Mouse (Mus musculus): ENCODE data around the gene Hist1h2ao. TPM values are rescaled to one million over a fixed set of nuclear protein-coding genes. Genes with fewer than 3 reads are reported as not detected.
A peak's percentile ranks its signal among the peaks of the same experiment; 100 is the strongest.
"Not testable (repeated sequence)": the region's sequence is repeated elsewhere in the genome, so short reads cannot be mapped to it uniquely, and the experiment has no call there.

The Hist1h2ao gene
- total RNA-seq, 1 experiment from 2014 or later, result 626 TPM

DNA sequence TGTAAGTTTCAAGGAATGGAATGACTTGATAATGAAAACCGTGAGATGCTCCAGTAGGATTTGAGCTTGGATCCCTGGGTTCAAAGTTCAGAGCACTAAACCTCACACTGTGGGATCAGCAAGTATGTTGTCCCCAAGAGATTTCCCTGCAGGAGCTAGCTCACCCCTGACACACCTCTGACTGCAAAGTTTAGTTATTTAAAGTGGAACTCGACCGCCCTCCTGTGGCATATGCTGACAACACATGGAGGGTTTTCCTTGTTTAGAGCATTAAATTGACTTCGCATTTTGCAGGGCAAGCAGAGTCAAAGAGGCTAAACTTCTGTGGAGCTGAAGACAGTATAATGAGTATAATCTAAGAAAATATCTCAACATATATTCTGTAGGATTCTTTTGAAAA, 7.2 kb upstream of the Hist1h2ao start:
- peak; percentile 94 for ATAC-seq (replicated peaks; ENCODE audit: low read depth, poor library complexity, severe bottlenecking)

DNA sequence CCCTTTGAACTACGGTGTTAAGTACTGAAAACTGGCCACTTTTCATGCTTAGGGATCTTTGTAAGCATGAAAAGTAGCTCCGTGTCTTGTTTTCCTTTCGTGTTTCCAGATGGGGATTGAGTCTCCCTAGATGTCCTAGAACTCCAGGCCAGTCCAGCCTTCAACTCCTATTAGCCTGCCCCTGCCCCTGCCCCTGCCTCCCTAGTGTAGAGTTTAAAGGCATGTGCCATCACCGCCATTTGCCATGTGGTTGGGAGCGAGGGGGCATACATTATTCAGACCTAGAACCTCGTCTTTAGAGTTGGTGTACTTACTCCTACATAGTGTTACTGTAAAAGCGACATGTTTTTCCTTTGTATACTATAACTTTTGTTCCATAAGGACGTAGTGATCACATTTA, 809 bp downstream of the Hist1h2ao start:
- peak; percentile 16 for ATAC-seq (replicated peaks; ENCODE audit: low read depth, poor library complexity, severe bottlenecking)

DNA sequence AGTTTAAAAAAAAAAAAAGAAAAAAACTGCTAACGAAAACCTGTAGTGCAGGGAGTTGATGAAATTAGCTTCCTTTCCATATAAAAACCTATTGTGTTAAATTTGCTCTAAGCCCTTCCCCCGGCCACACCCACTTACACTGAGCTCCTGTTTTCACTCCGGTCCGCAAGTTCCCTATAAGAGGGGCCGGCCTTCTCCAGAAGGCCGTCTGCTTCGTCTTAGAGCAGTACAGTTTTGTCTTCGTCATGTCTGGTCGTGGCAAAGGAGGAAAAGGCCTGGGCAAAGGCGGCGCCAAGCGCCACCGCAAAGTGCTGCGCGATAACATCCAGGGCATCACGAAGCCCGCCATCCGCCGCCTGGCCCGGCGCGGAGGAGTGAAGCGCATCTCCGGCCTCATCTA, 1.3 kb downstream of the Hist1h2ao start, which contains the start of gene Hist1h4m:
Gene Hist1h4m, plus strand, starts transcription at position 208 of the 400 bp plus-strand sequence.
- ATAC-seq (replicated peaks; ENCODE audit: low read depth, poor library complexity, severe bottlenecking), result peak; percentile 52

DNA sequence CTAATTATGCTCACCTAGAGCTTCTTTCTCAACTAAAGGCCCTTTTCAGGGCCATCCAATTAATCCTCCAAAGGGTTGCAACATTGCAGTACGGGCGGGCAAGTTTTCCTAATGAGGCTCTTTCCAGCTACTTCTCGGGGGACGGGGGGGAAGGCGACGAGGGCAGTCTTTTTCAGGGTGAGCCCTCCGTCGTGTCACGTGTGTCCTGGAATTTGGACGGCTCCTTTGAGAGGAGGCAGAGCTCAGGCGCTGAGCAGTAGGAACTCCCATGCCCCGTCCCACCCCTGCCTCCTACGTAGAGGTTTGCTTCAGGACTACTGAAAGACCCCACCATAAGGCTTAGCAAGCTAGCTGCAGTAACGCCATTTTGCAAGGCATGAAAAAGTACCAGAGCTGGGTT, 1.8 kb downstream of the Hist1h2ao start:
- ATAC-seq (replicated peaks; ENCODE audit: low read depth, poor library complexity, severe bottlenecking), result peak; percentile 36

DNA sequence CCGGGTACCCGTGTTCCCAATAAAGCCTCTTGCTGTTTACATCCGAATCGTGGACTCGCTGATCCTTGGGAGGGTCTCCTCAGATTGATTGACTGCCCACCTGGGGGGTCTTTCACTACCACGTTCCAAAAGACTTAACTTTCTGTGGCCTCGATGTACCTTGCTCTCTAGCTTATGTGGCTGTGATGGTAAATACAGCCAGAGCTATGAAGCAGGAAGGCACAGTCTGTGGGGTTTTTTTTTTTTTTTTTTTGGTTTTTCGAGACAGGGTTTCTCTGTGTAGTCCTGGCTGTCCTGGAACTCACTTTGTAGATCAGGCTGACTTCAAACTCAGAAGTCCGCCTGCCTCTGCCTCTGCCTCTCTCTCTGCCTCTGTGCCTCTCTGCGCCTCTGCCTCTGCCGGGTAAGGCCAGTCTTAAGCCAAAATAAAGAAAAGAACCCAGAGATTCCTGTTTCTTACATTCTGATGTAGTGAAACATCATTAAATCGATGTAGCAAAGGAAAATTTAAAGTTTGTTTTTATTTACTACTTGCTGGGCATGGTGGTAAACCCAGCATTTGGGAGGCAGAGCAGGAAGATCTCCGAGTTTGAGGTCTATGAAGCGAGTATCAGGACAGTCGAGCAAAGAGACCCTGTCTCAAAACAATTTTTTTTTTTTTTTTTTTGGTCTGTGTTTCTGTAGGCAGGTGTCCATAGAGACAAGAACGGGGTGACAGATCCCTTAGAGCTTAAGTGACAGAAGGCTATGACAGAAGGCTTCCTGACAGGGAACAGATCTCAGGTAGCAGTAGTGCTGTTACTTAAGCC, 10.0 kb downstream of the Hist1h2ao start:
- ATAC-seq (replicated peaks; ENCODE audit: low read depth, poor library complexity, severe bottlenecking), result peak; percentile 76

DNA sequence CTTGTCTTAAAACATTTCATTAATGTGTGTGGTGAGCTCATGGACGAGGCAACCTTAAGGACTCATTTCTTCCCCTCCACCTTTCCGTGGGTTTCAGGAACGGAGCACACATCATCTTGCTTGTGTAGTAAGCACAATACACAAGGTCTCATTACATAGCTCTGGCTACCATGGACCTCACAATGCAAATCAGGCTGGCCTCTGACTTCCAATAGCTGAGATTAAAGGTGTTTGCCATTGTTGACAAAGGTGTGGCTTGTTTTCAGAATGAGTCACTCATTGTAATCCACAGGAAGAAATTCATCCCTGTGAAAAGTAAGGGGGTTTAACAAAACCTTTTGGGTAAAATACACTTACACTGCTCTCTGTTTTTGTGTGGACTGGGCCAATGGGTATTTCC, 18.2 kb downstream of the Hist1h2ao start:
- no peak for ATAC-seq (replicated peaks; ENCODE audit: low read depth, poor library complexity, severe bottlenecking)

DNA sequence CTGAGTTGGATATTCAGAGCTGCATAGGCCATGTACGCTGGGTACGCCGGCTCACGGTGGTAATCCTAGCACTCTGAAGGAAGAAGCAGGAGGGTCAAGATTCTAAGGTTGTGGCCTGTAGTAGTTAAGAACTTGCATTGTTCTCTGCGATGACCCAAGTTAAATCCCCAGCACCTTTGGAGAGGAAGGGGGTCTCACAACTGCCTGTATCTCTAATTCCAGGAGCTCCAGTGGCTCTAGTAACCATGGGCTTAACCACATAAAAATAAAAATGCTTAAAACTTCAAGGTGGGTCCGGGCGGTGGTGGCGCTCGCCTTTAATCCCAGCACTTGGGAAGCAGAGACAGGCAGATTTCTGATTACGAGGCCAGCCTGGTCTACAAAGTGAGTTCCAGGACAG, 20.1 kb downstream of the Hist1h2ao start:
- ATAC-seq (replicated peaks; ENCODE audit: low read depth, poor library complexity, severe bottlenecking), result no peak

DNA sequence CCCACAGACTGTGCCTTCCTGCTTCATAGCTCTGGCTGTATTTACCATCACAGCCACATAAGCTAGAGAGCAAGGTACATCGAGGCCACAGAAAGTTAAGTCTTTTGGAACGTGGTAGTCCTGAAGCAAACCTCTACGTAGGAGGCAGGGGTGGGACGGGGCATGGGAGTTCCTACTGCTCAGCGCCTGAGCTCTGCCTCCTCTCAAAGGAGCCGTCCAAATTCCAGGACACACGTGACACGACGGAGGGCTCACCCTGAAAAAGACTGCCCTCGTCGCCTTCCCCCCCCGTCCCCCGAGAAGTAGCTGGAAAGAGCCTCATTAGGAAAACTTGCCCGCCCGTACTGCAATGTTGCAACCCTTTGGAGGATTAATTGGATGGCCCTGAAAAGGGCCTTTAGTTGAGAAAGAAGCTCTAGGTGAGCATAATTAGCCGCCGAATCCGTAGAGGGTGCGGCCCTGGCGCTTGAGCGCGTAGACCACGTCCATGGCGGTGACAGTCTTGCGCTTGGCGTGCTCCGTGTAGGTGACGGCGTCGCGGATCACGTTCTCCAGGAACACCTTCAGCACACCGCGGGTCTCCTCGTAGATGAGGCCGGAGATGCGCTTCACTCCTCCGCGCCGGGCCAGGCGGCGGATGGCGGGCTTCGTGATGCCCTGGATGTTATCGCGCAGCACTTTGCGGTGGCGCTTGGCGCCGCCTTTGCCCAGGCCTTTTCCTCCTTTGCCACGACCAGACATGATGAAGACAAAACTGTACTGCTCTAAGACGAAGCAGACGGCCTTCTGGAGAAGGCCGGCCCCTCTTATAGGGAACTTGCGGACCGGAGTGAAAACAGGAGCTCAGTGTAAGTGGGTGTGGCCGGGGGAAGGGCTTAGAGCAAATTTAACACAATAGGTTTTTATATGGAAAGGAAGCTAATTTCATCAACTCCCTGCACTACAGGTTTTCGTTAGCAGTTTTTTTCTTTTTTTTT, 21.4 kb downstream of the Hist1h2ao start, which contains the start of gene Hist1h4n:
Gene Hist1h4n, minus strand, starts transcription at position 779 of the 977 bp plus-strand sequence.
- peak; percentile 55 for ATAC-seq (replicated peaks; ENCODE audit: low read depth, poor library complexity, severe bottlenecking)

DNA sequence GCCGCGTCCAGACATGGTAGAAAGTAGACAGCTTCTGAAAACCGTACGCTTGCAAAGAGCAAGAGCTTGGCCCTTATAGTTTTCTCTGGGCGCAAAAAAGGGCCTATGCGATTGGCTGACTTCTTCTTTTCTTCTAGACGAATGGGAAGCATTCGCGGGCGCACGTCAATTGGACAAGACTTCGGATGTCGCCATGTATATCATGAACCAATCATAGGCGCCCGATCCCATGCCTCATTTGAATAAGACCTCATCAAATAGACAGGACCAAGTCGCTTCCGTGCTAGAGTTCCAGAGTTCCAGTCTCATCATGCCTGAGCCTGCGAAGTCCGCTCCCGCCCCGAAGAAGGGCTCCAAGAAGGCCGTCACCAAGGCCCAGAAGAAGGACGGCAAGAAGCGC, 23.2 kb downstream of the Hist1h2ao start, which contains the start of the genes Hist1h2ap and Hist1h2br:
Gene Hist1h2ap, minus strand, starts transcription at position 47 of the 400 bp plus-strand sequence.
Gene Hist1h2br, plus strand, starts transcription at position 283 of the 400 bp plus-strand sequence.
- ATAC-seq (replicated peaks; ENCODE audit: low read depth, poor library complexity, severe bottlenecking), result peak; percentile 71

DNA sequence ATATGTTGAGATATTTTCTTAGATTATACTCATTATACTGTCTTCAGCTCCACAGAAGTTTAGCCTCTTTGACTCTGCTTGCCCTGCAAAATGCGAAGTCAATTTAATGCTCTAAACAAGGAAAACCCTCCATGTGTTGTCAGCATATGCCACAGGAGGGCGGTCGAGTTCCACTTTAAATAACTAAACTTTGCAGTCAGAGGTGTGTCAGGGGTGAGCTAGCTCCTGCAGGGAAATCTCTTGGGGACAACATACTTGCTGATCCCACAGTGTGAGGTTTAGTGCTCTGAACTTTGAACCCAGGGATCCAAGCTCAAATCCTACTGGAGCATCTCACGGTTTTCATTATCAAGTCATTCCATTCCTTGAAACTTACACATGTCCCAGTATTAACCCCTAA, 30.2 kb downstream of the Hist1h2ao start:
- ATAC-seq (replicated peaks; ENCODE audit: low read depth, poor library complexity, severe bottlenecking), result peak; percentile 94

DNA sequence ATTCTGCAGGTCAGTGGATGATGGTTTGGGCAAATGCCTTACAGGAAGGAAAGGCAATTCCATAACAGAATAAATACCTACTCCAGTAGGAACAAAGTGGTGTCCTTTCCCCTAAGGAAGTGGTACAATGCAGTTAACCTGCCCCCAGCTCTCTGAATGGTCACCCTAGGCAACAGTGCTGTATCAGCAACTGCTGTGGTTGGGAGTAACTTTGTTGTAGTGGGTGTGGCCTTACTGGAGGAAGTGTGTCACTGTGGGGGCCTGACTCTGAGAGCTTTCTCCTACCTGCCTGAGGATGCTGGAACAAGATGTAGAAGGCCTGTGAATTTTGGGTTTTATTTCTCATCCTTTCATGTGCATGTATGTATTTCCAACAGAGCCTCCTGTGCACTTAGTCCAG, 36.1 kb downstream of the Hist1h2ao start:
- peak; percentile 97 for ATAC-seq (replicated peaks; ENCODE audit: low read depth, poor library complexity, severe bottlenecking)

DNA sequence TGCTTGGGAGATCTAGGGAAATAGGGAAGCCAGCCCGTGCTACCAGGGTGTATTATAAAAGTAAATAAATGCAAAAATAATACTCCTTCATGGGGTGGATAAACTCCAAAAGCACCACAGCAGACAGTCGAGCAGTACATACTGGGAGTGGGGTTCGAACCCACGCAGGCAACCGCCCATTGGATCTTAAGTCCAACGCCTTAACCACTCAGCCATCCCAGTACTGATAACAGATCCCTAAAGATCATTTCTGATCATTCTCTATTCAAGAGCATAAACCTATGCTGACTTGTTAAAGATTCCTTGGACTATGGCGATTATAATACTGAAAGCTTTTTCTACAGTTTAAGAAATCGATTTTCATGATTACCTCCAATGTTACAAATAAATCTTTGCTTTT, 37.6 kb downstream of the Hist1h2ao start:
- ATAC-seq (replicated peaks; ENCODE audit: low read depth, poor library complexity, severe bottlenecking), result no peak

DNA sequence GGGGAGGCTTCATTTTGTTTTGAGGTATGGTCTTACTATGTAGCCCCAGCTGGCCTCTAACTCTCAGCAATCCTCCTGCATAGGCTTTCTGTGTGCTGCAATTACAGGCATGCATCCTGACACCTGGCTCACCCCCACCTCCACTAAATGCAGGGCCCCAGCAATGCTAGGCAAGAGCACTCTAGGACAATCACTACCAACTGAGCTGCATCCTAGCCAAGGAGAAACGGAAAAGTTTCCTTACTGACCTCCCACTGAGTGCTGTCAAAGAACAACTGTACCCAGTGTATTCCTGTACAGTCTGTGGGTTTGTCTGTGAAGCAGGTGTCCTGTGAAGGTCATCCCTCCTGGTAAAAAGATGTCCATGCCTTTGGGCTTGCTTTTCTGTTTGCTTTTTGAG, 40.4 kb downstream of the Hist1h2ao start:
- not testable (repeated sequence) for ATAC-seq (replicated peaks; ENCODE audit: low read depth, poor library complexity, severe bottlenecking)

DNA sequence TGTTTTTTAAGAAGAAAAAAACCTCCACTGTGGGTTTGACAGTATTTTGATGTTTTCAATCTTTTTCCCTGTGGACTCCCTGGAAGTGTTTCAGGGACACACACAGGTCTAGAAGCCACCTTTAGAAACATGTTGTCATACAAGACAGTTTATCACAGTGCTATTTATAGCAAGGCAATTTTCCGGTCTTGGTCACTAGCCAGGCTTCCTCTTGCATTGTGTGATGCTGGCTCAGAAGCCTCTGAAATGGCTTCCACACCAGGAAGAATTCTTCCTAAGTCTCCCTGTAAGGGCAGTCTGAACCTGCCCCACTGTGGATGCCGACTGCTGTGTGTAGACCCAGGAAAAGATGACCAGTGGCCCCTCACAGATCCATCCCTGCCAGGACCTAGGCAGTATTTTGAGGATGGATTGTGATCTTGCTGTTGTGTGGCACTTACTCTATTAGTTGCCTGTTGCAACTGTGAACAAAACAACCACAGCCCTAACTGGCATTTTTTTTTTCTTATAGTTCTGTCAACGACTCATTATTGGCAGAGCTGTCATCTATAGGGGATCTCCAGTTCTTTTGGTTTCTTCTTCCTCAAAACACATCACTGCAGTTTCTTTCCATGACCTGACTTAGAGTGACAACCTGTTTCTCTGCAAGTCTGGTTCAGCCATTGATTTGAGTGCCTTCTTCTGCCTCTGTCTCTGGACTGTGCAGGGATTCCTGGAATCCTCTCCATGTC, 42.1 kb downstream of the Hist1h2ao start:
- peak; percentile 67 for ATAC-seq (replicated peaks; ENCODE audit: low read depth, poor library complexity, severe bottlenecking)

DNA sequence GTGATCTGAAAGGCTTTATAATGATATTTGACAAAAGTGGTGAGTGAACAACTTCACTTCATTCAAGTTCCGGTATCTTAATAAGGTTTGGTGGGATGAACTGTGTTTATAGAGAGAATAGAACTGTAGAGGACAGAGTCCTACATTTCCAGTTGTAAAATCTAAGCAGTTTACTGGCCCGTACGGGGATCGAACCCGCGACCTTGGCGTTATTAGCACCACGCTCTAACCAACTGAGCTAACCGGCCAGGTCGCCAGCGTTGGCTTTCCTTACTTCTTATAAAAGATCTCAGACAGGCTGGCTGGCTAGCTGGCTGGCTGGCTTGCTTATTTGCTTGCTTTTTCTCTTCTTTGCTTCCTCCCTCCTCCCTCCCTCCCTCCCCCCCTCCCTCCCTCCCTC, 44.9 kb downstream of the Hist1h2ao start:
- no peak; the same call in 1 of the 2 replicates for ATAC-seq (replicated peaks; ENCODE audit: low read depth, poor library complexity, severe bottlenecking)

DNA sequence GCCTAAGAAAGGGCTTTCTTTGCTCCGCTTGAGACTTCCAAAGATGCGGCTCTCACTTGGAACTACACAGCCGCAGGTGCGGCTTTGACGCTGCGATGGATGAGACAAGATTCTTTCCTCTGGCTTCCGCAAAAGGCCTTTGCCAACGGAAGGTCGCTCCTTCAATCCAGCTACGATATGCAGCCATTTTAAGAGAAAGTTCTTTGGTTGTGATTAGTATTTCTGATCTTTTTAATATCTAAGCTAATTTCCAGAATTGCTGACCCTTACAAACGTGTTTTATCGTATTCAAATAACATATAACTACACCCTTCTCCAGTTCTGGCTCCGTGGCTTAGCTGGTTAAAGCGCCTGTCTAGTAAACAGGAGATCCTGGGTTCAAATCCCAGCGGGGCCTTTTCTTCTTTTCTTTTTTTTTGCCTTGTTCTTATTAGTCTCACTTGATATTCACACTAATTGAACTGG, 45.5 kb downstream of the Hist1h2ao start:
- 0 out of 2 replicates have a peak, but pooled peaks have one; percentile 19 for ATAC-seq (replicated peaks; ENCODE audit: low read depth, poor library complexity, severe bottlenecking)
